Mouse (Mus musculus): Measurements from ENCODE around the gene Ebp. TPM values are rescaled to one million over a fixed set of nuclear protein-coding genes. Genes with fewer than 3 reads are reported as not detected.

The Ebp gene
- polyA plus RNA-seq, 1 experiment = 36.0 TPM

DNA sequence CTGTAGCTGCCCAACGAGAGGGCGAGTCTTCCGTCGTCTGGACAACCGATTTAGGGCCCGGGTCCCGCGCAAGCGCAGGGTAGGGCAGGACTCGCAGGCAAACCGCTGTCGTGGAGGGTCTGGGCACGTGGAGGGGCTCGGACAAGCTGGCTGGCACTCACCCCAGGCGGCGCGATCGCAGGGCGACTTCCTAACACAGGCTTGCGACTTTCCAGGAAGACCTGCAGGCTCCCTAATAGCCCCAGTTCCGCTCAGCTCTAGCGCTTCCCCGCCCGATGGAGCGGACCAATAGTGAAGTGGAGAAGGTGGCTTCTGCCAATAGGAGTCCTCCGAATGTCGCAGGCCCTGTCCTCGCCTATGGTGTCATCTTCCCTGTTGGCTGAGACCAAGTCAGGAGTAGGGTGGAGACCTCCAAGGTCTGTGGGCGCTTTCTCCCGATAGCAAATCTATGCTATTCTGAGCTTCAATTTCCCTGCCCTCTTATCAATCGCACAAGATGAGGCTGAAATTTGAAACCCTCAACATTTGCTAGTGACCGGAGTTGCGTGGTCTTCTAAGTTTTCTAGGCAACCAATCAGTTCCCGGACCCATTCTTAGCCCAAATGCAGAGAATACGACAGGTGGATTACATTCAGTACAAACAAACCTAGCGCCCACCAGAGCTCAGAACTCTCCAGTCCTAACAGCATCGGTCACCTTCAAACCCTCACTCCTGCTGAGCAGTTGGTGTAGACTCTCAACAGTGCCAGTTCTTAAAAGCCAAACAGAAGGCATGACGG lies 483 bp downstream of the Ebp start:
- TF ChIP-seq POLR2A (IDR thresholded peaks at IDR 0.05; ENCODE audit: low read depth, low read length) (peak; percentile 79), CTCF (IDR thresholded peaks at IDR 0.05; ENCODE audit: borderline replicate concordance, insufficient read depth, low read length) (no peak)
- Histone ChIP-seq H3K4me3 (ENCODE audit: insufficient read depth, low read length) (peak overlapping the region; percentile 74), H3K27ac (ENCODE audit: insufficient read depth, low read length) (no peak overlapping the region), H3K4me1 (ENCODE audit: control insufficient read depth, insufficient read depth, low read length) (no peaks in the 10 kb centered on the region; the same call in 1 of the 2 replicates)

DNA sequence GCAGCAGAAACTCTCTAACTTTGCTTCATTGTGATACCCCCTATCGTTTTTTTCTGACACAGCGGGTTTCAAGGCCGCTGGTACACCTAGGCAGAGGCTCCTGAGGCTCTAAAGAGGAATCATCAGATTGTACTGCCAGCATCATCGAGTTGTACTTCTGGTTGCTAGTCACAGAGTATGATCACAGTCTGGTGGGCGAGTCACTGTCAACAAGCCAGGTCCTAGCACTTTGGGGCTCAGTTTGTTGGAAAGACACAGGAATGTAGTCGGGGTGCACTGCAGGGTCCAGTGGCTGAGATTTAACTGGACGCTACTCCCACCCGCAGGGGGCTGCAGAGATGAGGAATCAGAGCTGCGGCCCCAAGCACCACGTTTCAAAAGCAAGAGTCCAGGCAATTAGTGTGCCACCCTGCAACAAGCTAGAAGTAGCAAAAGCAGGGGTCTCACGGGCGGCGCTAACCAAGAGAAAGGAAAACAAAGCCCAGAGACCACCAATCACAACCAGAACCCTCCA lies 1.1 kb downstream of the Ebp start:
- TF ChIP-seq POLR2A (IDR thresholded peaks at IDR 0.05; ENCODE audit: low read depth, low read length) (no peak), CTCF (IDR thresholded peaks at IDR 0.05; ENCODE audit: borderline replicate concordance, insufficient read depth, low read length) (no peak)
- H3K4me1 ChIP-seq (ENCODE audit: control insufficient read depth, insufficient read depth, low read length) = no peaks in the 10 kb centered on the region; the same call in 1 of the 2 replicates
- H3K27ac ChIP-seq (ENCODE audit: insufficient read depth, low read length) = no peak overlapping the region

DNA sequence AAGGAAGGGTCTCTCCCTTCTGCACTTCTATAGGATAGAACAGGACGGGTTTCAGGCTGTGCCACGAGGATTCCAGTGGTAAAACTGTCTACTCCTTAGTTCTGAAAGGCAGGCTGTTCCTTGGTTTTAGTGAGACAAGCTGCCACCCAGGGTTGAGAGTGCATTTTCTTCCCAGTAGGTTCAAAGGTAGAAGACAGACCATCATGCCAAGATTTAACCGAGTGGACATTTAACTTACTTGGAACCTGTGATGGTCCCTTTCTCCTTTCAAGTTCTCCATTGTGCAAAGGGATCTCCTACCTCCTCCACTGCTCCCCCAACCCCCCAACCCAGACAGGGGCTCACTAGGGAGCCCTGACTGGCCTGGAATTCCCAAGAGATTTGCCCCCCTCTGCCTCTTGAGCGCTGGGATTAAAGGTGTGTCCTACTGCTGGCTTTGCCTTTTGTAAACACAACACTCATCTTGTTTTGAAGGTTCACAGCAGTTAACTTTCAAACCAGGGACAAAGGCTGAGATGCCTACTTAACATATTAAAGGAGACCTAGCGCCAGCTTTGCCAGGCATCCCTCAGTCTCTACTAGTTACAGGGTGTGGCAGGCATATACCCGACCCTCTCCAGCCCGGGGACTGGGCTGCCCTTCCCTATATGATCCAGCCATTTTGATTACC lies 10.3 kb downstream of the Ebp start:
- Histone ChIP-seq H3K4me3 (ENCODE audit: insufficient read depth, low read length) (no peak overlapping the region), H3K27ac (ENCODE audit: insufficient read depth, low read length) (no peak overlapping the region), H3K4me1 (ENCODE audit: control insufficient read depth, insufficient read depth, low read length) (no peaks in the 10 kb centered on the region)
- TF ChIP-seq POLR2A (IDR thresholded peaks at IDR 0.05; ENCODE audit: low read depth, low read length) (no peak), CTCF (IDR thresholded peaks at IDR 0.05; ENCODE audit: borderline replicate concordance, insufficient read depth, low read length) (no peak)

More for the DNA sequence above, 1.1 kb downstream of the Ebp start:
- peak overlapping the region; percentile 74 for H3K4me3 ChIP-seq (ENCODE audit: insufficient read depth, low read length)

DNA sequence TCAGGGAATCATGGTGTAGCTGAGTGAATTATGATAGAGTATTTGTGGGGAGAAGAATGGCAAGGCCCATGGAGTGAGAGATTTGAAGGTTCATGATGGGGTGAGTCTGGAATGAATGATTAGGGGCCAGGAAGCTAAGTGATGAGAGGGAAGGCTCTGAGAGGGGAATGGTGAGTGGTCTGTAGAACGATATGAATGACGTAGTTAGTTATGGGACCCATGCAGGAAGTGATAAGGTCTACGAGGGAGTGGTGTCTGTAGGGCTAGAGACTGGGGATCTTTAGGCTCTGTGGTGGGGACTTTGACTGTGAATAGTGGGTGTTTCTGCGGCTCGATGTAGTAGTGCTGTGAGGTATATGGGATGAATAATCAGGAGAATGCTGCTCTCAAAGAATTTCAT lies 13.7 kb downstream of the Ebp start:
- TF ChIP-seq POLR2A (IDR thresholded peaks at IDR 0.05; ENCODE audit: low read depth, low read length) = no peak
- no peak for TF ChIP-seq CTCF (IDR thresholded peaks at IDR 0.05; ENCODE audit: borderline replicate concordance, insufficient read depth, low read length)
- H3K4me3 ChIP-seq (ENCODE audit: insufficient read depth, low read length) = no peak overlapping the region
- no peak overlapping the region for H3K27ac ChIP-seq (ENCODE audit: insufficient read depth, low read length)
- 0 out of 2 replicates have a peak, but pooled peaks cover 2% of the 10 kb centered on the region for H3K4me1 ChIP-seq (ENCODE audit: control insufficient read depth, insufficient read depth, low read length)

DNA sequence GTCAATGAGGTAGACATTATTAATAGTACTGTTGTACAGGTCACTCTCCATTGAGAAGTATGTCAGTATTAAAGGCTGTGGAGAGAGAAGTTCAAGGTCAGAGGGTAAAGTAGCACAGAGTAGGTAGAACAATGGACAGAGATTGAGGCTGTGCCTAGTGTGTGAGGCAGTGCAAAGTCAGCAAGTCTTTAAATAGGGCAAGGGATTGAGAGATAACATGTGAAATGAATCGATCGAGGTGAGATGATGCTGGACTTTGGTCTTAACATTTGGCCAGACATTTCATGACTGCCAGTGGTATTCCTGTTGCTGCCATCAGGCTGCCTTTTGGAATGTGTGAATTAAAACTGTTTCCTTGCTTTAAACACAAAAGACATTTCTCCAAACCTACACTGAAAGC lies 14.4 kb downstream of the Ebp start:
- TF ChIP-seq CTCF (IDR thresholded peaks at IDR 0.05; ENCODE audit: borderline replicate concordance, insufficient read depth, low read length) (no peak), POLR2A (IDR thresholded peaks at IDR 0.05; ENCODE audit: low read depth, low read length) (no peak)

DNA sequence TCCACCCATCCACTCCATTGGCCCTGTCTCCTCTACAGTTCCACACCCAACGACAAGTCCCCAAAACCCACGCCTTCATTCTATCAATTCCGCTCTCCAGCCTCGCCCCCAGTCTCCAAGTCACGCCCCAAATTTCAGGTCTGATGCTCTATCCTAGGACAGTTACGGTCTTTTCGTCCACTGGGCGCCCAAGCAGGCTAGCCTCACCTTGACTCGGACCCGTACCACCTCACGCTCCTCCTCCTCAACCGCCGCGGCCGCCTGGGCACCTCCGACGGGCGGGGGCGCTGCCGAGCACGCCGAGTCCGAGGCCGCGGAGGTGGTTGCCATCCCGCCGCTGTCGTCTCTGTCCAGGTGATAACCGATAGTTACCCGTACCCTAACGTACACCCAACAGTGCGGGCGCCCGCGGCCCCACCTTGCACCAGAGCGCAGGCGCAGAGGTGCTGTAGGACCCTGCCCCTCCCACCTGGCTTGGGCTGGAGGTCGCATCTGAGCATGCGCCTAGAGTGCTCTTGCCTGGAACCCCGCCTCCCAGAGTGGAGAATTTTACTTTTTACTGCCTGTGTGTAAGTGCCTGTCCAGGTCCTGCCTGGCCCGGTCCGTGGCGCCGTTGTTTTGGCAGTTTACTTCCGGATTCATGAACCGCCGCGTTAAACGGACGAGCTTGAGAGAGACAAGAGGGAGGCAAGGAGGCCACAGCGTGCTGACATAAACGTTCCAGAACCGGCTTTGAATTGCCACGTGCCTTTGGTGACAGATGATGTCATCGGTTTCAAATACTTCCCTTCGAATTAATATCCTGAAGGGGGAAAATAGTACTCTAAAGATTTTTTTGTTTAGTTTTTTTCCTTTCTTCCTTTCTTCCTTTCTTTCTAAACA lies 17.6 kb downstream of the Ebp start, which contains the start of gene Tbc1d25:
Tbc1d25 (minus strand) TSS at position 678 of the 882 bp plus-strand sequence.
- no peak for TF ChIP-seq CTCF (IDR thresholded peaks at IDR 0.05; ENCODE audit: borderline replicate concordance, insufficient read depth, low read length)
- TF ChIP-seq POLR2A (IDR thresholded peaks at IDR 0.05; ENCODE audit: low read depth, low read length) = peak; percentile 73
- Histone ChIP-seq H3K4me3 (ENCODE audit: insufficient read depth, low read length) (peak within 1 kb of the TSS; percentile 58), H3K4me1 (ENCODE audit: control insufficient read depth, insufficient read depth, low read length) (0 out of 2 replicates have a peak, but pooled peaks cover 3% of the 10 kb centered on the region), H3K27ac (ENCODE audit: insufficient read depth, low read length) (peak within 1 kb of the TSS; percentile 30; the same call in 1 of the 2 replicates)

More for the DNA sequence above, 14.4 kb downstream of the Ebp start:
- no peak overlapping the region for H3K27ac ChIP-seq (ENCODE audit: insufficient read depth, low read length)
- H3K4me3 ChIP-seq (ENCODE audit: insufficient read depth, low read length) = no peak overlapping the region
- H3K4me1 ChIP-seq (ENCODE audit: control insufficient read depth, insufficient read depth, low read length) = 0 out of 2 replicates have a peak, but pooled peaks cover 3% of the 10 kb centered on the region

DNA sequence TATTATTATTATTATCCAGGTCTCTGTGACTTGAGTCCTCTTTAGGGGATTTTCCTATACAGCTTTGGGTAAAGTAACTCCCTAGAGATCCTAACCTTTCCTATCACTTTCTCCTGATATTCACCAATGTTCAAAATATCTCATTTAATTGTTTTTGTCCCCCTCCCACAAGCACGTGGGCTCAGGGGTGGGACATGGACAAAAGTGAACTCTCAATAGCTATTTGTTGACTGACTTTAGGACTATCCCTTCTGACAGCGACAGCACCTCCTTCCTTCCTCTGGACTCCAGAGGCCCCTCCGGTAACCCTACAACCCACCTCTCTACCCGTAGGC lies 18.2 kb downstream of the Ebp start:
- H3K4me1 ChIP-seq (ENCODE audit: control insufficient read depth, insufficient read depth, low read length) = 0 out of 2 replicates have a peak, but pooled peaks cover 3% of the 10 kb centered on the region
- H3K27ac ChIP-seq (ENCODE audit: insufficient read depth, low read length) = no peak overlapping the region
- peak overlapping the region; percentile 58 for H3K4me3 ChIP-seq (ENCODE audit: insufficient read depth, low read length)
- no peak for TF ChIP-seq POLR2A (IDR thresholded peaks at IDR 0.05; ENCODE audit: low read depth, low read length)

DNA sequence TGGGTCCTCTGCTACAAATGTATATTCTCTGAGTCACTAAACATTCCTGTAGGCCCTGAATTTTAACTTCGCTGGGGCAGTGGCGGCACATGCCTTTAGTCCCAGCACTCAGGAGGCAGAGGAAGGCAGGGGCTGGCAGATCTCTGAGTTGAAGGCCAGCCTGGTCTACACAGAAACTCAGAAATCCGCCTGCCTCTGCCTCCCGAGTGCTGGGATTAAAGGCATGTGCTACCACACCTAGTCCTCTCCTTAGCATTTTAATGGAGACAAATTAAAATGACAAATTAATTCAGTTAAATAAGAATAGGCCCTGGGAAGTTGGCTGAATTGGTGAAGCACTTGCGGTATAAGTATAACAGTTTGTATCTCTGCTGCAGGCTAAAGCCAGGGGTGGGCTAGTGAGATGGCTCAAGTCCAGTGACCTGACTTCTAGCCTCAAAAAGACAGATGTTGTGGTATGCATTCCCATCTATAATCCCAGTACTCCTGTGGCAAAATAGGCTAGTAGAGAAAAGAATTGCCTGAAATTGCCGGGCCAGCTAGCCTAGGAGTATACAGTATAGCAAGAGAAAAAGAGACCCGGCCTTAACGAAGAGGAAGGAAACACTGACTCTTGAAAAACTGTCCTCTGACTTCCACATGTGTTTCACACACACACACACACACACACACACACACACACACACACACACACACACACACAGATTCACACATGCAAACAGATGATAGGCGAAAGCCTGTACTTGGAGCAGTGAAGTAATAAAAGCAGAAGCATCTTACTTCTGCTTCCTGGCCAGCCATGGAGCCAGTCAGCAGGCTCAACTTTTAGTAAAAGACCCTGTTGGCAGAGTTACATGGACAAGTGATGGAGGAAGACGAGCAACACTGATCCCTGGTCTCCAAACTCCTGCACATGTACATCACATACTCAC lies 25.3 kb downstream of the Ebp start:
- Histone ChIP-seq H3K4me3 (ENCODE audit: insufficient read depth, low read length) (no peak overlapping the region), H3K27ac (ENCODE audit: insufficient read depth, low read length) (no peak overlapping the region)
- TF ChIP-seq CTCF (IDR thresholded peaks at IDR 0.05; ENCODE audit: borderline replicate concordance, insufficient read depth, low read length) (no peak), POLR2A (IDR thresholded peaks at IDR 0.05; ENCODE audit: low read depth, low read length) (no peak)

More for the DNA sequence above, 25.3 kb downstream of the Ebp start:
- H3K4me1 ChIP-seq (ENCODE audit: control insufficient read depth, insufficient read depth, low read length) = no peaks in the 10 kb centered on the region
